Mouse (Mus musculus) heart, embryonic 14.5 days (tissue): ENCODE data around the gene Mfsd5. TPM values are rescaled to one million over a fixed set of nuclear protein-coding genes. Genes with fewer than 3 reads are reported as not detected.

Experiments used
- ATAC-seq: fragments of 200-750 bp; cut with Nextera tagmentation; 2 replicates; pipeline ENCODE4 v1.8.0; 2017; ENCODE audit warnings: low read depth, moderate TSS enrichment; ENCODE audit not compliant: insufficient number of reproducible peaks, insufficient read depth, low FRiP score
- H3K27ac ChIP-seq, 2 experiments: fragments of 200-500 bp in 1 of 2; fragments of 300-500 bp in 1 of 2; sonication (generic) in 1 of 2; replicated peaks in 1 of 2; 2 replicates each; pipeline ENCODE4 v1.5.1; 2012 to 2014; ENCODE audit warnings: low read depth in 2 of 2, low read length in 2 of 2, control low read depth in 1 of 2, mild to moderate bottlenecking in 1 of 2, mixed read lengths in 1 of 2; ENCODE audit not compliant: control insufficient read depth in 1 of 2, insufficient read depth in 1 of 2
- H3K27me3 ChIP-seq: fragments of 300-500 bp; sonication (generic); 2 replicates; pipeline ENCODE4 v1.6.1; 2014; ENCODE audit warnings: mild to moderate bottlenecking, low read length, control low read depth; ENCODE audit not compliant: control insufficient read depth, insufficient read depth
- H3K36me3 ChIP-seq: fragments of 300-500 bp; sonication (generic); 2 replicates; pipeline ENCODE4 v1.6.1; 2014; ENCODE audit warnings: mild to moderate bottlenecking, control low read depth, low read length, mixed read lengths; ENCODE audit not compliant: control insufficient read depth, insufficient read depth
- H3K4me1 ChIP-seq, 2 experiments: fragments of 200-500 bp in 1 of 2; fragments of 300-500 bp in 1 of 2; sonication (generic) in 1 of 2; 2 replicates each; pipeline ENCODE4 v1.6.1; 2012 to 2014; ENCODE audit warnings: low read length in 2 of 2, control low read depth in 1 of 2, mixed read lengths in 1 of 2; ENCODE audit not compliant: control insufficient read depth in 2 of 2, insufficient read depth in 2 of 2
- H3K4me2 ChIP-seq: fragments of 300-500 bp; sonication (generic); 2 replicates; pipeline ENCODE4 v1.6.1; 2014; ENCODE audit warnings: mild to moderate bottlenecking, low read length
- H3K4me3 ChIP-seq, 2 experiments: fragments of 200-500 bp in 1 of 2; fragments of 300-500 bp in 1 of 2; sonication (generic) in 1 of 2; 2 replicates each; pipeline ENCODE4 v1.5.1; 2012 to 2014; ENCODE audit warnings: low read length in 2 of 2, mild to moderate bottlenecking in 2 of 2, control low read depth in 1 of 2, low read depth in 1 of 2, moderate library complexity in 1 of 2; ENCODE audit not compliant: control insufficient read depth in 1 of 2, insufficient read depth in 1 of 2
- H3K9ac ChIP-seq: fragments of 300-500 bp; sonication (generic); 2 replicates; pipeline ENCODE4 v1.6.1; 2014; ENCODE audit warnings: mild to moderate bottlenecking, low read length
- H3K9me3 ChIP-seq: fragments of 300-500 bp; sonication (generic); 2 replicates; pipeline ENCODE4 v1.6.1; 2016; ENCODE audit warnings: low read length, control low read depth; ENCODE audit not compliant: control insufficient read depth
- WGBS: fragments of 180-500 bp; shearing (Covaris S2); extraction: QIAGEN DNeasy Blood & Tissue Kit; methylation state at CpG from one replicate; pipeline ENCODE4 v1.1.7; 2014; 5-methylcytosine and 5-hydroxymethylcytosine counted together
- polyA plus RNA-seq: library from polyadenylated mRNA; unstranded; fragments of >200 nt; fragmentation: Nextera tagmentation; extraction: Ambion mirVana; gene quantifications from 2 replicates; pipeline ENCODE4 v1.2.1, GENCODE M21; 2014

Gene Mfsd5
- polyA plus RNA-seq, 1 experiment from 2014 or later = 39.2 TPM

DNA sequence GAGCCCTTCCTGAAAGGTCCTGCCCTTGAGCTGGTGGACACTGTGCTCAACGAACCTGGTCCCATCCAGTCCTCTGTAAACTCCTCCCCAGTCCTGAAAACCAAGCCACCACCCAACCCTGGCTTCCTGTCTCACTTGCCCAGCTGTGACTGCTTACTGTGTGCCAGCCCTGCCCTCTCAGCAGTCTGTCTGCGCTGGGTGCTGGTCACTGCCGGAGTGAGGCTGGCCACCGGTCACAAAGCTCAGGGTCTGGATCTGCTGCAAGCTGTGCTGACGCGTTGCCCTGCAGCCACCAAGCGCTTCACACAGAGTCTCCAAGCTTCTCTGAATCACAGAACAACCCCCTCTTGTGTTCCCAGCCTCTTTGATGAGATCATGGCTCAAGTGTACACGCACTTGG, 36.0 kb downstream of the Mfsd5 start:
- H3K4me1 ChIP-seq = no peaks in the 10 kb centered on the region
- H3K27ac ChIP-seq = no peak overlapping the region
- H3K9ac ChIP-seq = no peak overlapping the region
- H3K4me3 ChIP-seq = no peak overlapping the region
- no peak for ATAC-seq
- H3K27me3 ChIP-seq = no peaks in the 10 kb centered on the region
- H3K4me2 ChIP-seq = no peak overlapping the region
- H3K9me3 ChIP-seq = no peaks in the 10 kb centered on the region
- peaks cover 93% of the 10 kb centered on the region for H3K36me3 ChIP-seq
- WGBS = 88% methylated on average over 8 of the region's 8 CpGs

DNA sequence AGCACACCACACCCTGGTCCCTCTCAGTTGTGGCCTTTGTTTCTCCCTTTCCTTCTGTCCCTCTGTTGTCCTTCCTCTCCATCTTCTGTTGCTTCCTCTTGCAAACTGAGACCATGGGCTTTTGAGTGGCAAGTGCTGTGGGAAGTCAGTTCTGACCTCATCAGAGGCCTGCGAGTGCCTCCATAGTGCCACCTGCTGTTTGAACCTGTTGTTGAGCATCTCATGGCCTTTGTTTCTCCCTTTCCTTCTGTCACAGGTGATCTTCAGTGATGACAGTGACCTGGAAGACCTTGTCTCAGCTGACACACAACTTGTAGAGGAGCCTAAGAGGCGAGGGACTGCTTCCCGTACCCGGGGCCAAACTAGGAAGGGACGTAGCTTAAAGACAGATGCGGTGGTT, 37.0 kb downstream of the Mfsd5 start:
- H3K4me3 ChIP-seq = no peak overlapping the region
- H3K27me3 ChIP-seq = no peaks in the 10 kb centered on the region
- H3K4me2 ChIP-seq = no peak overlapping the region
- no peak overlapping the region for H3K27ac ChIP-seq
- H3K9me3 ChIP-seq = no peaks in the 10 kb centered on the region
- ATAC-seq = no peak; the same call in 1 of the 2 replicates
- H3K36me3 ChIP-seq = peaks cover 94% of the 10 kb centered on the region
- H3K9ac ChIP-seq = no peak overlapping the region
- 83% methylated on average over 6 of the region's 6 CpGs for WGBS
- H3K4me1 ChIP-seq = no peaks in the 10 kb centered on the region

DNA sequence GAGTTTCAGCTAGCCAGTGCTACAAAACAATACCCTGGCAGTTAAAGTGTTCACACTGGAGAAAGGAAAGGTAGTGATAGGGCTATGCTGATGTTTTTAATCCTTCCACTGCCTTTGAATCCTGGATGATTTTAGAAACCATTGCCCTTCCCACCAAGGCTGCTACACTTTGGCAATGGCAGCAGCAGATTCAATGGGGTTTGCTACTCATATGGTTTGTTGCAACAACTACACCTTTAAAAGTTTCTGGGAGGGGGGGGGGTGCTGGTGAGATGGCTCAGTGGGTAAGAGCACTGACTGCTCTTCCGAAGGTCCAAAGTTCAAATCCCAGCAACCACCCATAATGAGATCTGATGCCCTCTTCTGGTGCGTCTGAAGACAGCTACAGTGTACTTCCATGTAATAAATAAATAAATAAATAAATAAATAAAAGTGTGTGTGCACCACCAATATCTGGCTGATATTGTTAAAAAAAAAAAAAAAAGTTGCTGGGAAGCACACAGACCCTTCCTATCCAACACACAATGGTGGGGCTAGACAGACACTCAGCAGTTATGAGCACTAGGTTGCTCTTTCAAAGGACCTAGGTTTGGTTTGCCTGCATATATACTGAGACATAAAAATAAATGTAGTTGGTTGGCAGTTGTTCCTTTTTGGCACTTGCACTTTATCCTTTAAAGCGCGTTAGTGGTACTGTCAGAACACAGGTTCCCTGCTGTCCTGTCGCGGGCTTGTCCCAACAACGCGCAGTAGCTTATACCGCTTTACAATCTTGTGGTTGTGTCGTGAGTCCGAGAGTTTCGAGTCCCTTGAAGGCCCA, 45.6 kb downstream of the Mfsd5 start:
- no peak overlapping the region for H3K27ac ChIP-seq
- no peak for ATAC-seq
- no peak overlapping the region for H3K9ac ChIP-seq
- H3K9me3 ChIP-seq = no peaks in the 10 kb centered on the region
- H3K4me2 ChIP-seq = peak overlapping the region; percentile 86
- no peaks in the 10 kb centered on the region for H3K27me3 ChIP-seq
- peaks cover 69% of the 10 kb centered on the region for H3K36me3 ChIP-seq
- H3K4me3 ChIP-seq = no peak overlapping the region
- WGBS = 76% methylated on average over 12 of the region's 12 CpGs
- H3K4me1 ChIP-seq = peaks cover 4 to 10% of the 10 kb centered on the region in 2 experiments; a peak in 3 of 4 replicates

DNA sequence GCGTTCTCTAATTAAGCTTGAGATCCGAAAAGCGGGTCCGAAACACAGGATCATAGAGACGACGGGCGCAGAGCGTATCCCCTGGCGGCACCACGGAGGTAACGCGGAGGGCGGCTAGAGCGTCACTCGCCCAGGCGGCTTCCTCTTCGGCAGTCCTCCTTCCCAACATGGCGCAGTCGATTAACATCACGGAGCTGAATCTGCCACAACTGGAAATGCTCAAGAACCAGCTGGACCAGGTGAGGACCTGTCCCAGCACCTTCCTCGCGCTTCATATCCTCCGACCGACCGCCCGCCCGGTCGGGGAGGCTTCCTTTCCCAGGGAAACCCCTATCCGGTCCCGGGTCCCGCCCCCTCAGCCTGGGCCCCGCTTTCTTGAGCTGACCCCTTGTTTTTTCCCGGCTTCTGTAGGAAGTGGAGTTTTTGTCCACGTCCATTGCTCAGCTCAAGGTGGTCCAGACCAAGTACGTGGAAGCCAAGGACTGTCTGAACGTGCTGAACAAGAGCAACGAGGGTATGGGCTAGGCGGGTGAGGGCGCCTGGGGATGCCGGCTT, 46.8 kb downstream of the Mfsd5 start, which contains the start of gene Pfdn5:
Gene Pfdn5 (plus strand): TSS at position 95 of the 555 bp plus-strand sequence.
- peak within 1 kb of the TSS; percentile 91 to 92 for H3K4me3 ChIP-seq
- H3K27me3 ChIP-seq = no peaks in the 10 kb centered on the region
- peak within 1 kb of the TSS; percentile 76 for H3K9ac ChIP-seq
- under 1% methylated on average over 40 of the region's 40 CpGs for WGBS
- peak; percentile 78; the same call in 1 of the 2 replicates for ATAC-seq
- H3K36me3 ChIP-seq = peaks cover 65% of the 10 kb centered on the region
- H3K27ac ChIP-seq = peak within 1 kb of the TSS; percentile 74 to 76
- H3K4me1 ChIP-seq = peaks cover 4 to 10% of the 10 kb centered on the region in 2 experiments; a peak in 3 of 4 replicates
- H3K4me2 ChIP-seq = peak within 1 kb of the TSS; percentile 86
- no peaks in the 10 kb centered on the region for H3K9me3 ChIP-seq

DNA sequence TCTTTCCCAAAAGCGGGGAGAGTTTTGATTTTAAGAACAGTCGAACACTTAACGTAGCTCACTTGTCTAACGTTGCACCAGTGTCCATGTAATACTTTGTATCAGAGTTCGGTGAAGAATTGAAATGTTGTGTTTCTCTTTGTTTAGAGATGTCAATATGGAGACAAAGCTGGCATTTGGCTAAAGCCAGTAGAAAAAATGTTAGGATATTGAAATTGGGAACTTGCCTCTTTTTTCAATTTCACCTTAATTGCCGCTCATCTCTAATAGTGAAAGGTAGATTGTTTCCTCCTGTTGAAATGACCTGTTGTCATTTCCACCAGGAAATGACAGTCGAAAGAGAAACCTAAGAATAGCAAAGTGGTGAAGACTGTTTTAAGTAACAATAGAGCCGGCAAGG, 47.6 kb downstream of the Mfsd5 start:
- Histone ChIP-seq H3K4me2 (peak overlapping the region; percentile 86), H3K27me3 (no peaks in the 10 kb centered on the region), H3K9ac (peak overlapping the region; percentile 76), H3K4me1 (peaks cover 7 to 13% of the 10 kb centered on the region in 2 experiments; a peak in 3 of 4 replicates), H3K27ac (peak overlapping the region in 1 of 2 experiments; percentile 74; a peak in 1 of 4 replicates), H3K9me3 (no peaks in the 10 kb centered on the region), H3K4me3 (peak overlapping the region; percentile 91 to 92; a peak in 3 of 4 replicates), H3K36me3 (peaks cover 57% of the 10 kb centered on the region)
- WGBS = 50% methylated on average over 8 of the region's 8 CpGs
- no peak for ATAC-seq

Other genes starting within 250 kb of the Mfsd5 start
- 70.8 and 78.0 TPM in 2 replicates for gene Eif4b, start 205.7 kb upstream of the Mfsd5 start, polyA plus RNA-seq
- 27.2 and 30.1 TPM in 2 replicates for gene Tns2, start 179.0 kb upstream of the Mfsd5 start, polyA plus RNA-seq
- 12.0 and 12.4 TPM in 2 replicates for gene Spryd3, start 143.2 kb upstream of the Mfsd5 start, polyA plus RNA-seq
- 6.5 and 7.7 TPM in 2 replicates for gene Igfbp6, start 135.1 kb upstream of the Mfsd5 start, polyA plus RNA-seq
- 0.20 and 0.32 TPM in 2 replicates for gene Soat2, start 128.9 kb upstream of the Mfsd5 start, polyA plus RNA-seq
- gene Zfp740, start 76.2 kb upstream of the Mfsd5 start, polyA plus RNA-seq = 27.1 and 28.4 TPM in 2 replicates
- gene Csad, start 74.7 kb upstream of the Mfsd5 start, polyA plus RNA-seq = 35.1 and 36.4 TPM in 2 replicates
- gene Itgb7, start 47.5 kb upstream of the Mfsd5 start, polyA plus RNA-seq = 0.65 and 1.4 TPM in 2 replicates
- gene Rarg, start 21.9 kb upstream of the Mfsd5 start, polyA plus RNA-seq = 6.7 and 7.6 TPM in 2 replicates
- 0.15 TPM in 1 of 2 replicates, not detected in the other for gene Gm9918, start 8.9 kb upstream of the Mfsd5 start, polyA plus RNA-seq
- 13.5 and 16.2 TPM in 2 replicates for gene Espl1, start 16.8 kb downstream of the Mfsd5 start, polyA plus RNA-seq
- 397 and 431 TPM in 2 replicates for gene Pfdn5, start 46.7 kb downstream of the Mfsd5 start, polyA plus RNA-seq
- gene Myg1, start 52.3 kb downstream of the Mfsd5 start, polyA plus RNA-seq = 59.9 and 72.7 TPM in 2 replicates
- gene Aaas, start 71.3 kb downstream of the Mfsd5 start, polyA plus RNA-seq = 45.0 and 48.4 TPM in 2 replicates
- 0.22 TPM in 1 of 2 replicates, not detected in the other for gene Sp7, start 87.7 kb downstream of the Mfsd5 start, polyA plus RNA-seq
- gene Sp1, start 126.7 kb downstream of the Mfsd5 start, polyA plus RNA-seq = 8.0 and 8.2 TPM in 2 replicates
- 2.1 and 3.1 TPM in 2 replicates for gene Amhr2, start 165.9 kb downstream of the Mfsd5 start, polyA plus RNA-seq
- gene Prr13, start 179.6 kb downstream of the Mfsd5 start, polyA plus RNA-seq = 108 and 114 TPM in 2 replicates
- gene Pcbp2, start 191.1 kb downstream of the Mfsd5 start, polyA plus RNA-seq = 184 and 194 TPM in 2 replicates
- 4.2 TPM in 1 of 2 replicates, not detected in the other for gene Gm10337, start 224.3 kb downstream of the Mfsd5 start, polyA plus RNA-seq
- gene Map3k12, start 237.6 kb downstream of the Mfsd5 start, polyA plus RNA-seq = 10.4 and 10.7 TPM in 2 replicates
- 81.7 and 83.8 TPM in 2 replicates for gene Tarbp2, start 238.7 kb downstream of the Mfsd5 start, polyA plus RNA-seq
- 1.4 and 2.1 TPM in 2 replicates for gene Npff, start 245.5 kb downstream of the Mfsd5 start, polyA plus RNA-seq